Mouse (Mus musculus): ENCODE measurements at regions not wholly inside any gene's neighbourhood (a gene's known extent, or its start where the extent isn't known, plus 50 kb on each side); places are given as distances from the start of the nearest gene placed in this dataset.
"Not testable (repeated sequence)": the region's sequence is repeated elsewhere in the genome, so short reads cannot be mapped to it uniquely, and the experiment has no call there.

DNA sequence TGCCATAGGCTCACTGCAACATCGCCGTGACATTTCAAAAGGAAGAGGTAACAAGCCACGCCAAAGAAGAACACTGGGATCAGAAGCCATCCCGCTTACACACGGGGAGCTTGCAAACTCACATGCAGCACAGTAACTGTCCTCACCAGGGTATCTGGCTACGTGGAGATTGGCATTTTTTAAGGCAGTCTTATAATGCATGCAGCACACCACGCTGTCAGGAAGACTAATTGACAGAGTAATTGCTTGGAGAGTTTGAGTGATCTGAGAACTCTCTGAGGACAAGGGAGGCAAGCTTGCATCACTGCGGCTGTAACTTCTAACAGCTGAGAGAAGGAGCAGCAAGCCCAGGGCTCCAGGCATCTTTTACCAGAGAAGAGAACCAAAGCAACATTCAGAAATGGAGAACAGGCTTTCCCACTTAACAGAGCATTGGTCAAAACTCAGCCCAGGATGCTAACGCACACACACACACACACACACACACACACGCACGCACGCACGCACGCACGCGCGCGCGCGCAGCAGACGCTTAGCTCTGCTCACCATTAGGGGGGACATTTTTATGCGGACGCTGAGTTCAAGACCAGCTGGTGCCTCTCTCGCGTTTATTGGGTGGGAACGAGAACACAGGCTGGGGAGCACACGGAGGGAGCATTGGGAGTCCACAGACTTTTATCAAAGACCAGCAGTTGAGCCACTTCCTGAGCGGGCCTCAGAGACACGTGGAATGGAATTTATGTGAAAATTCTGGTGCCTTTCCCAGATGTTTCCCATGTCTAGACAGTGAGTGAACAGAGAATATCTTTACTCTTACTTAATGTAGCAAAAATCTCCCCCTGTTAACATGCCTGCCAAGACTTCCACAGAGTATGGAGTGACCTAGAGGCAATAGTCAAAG, 66.6 kb downstream of the 1700129C05Rik start:
- DNase-seq (ENCODE audit: low spot score in 2 of 2), result no peak

DNA sequence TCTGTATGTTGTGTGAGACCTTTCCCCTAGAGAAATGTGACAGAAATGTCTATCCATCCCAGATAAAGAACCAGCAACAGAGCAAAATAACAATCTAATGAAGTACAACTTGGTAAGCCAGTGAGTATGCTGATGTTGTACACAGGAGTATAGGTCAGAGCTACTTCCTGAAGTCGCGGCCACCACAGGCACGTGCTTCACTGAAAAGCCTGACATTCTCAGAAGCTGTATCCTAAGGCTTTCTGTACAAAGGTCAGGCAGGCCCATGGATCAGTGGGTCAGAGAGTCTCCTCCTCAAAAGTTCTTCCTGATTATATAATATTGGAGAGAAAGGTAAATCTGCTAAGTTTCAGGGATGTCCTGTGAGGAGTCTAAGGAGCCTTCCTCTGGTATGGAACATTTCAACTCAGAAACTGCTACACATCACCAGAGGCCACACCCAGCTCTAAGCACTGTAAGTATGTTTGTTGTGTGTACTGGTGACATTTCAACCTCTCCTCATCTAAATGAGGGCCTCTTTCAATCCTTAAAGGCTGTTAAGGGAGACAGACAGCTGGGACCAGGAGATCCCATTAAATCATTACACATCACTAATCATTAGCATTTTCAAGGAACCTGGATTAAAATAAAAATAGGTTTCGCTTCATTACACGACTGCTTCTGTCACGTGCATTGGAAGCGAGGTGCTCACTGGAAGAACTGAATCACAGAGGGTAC, 70.2 kb downstream of the 1700129C05Rik start:
- no peak for DNase-seq (ENCODE audit: low spot score in 2 of 2)

DNA sequence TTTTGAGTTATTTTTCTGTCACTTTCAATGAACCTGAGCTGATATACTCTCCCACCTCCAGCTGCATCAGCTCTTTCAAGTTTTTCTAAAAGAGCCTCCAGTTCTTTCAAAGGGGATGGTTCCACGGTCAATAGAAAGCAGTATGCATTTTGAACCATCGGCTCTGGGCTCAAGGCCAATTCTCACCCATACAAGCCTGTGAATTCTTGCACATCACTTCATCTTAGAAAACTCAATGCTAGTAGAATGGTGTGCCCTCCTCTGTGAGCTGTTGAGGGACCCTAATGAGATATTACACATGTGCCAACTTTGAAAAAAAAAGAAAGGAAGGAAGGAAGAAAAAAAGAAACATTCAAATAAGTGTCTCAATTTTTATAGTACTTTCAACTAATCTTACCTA, 72.6 kb downstream of the 1700129C05Rik start:
- no peak for DNase-seq (ENCODE audit: low spot score in 2 of 2)

DNA sequence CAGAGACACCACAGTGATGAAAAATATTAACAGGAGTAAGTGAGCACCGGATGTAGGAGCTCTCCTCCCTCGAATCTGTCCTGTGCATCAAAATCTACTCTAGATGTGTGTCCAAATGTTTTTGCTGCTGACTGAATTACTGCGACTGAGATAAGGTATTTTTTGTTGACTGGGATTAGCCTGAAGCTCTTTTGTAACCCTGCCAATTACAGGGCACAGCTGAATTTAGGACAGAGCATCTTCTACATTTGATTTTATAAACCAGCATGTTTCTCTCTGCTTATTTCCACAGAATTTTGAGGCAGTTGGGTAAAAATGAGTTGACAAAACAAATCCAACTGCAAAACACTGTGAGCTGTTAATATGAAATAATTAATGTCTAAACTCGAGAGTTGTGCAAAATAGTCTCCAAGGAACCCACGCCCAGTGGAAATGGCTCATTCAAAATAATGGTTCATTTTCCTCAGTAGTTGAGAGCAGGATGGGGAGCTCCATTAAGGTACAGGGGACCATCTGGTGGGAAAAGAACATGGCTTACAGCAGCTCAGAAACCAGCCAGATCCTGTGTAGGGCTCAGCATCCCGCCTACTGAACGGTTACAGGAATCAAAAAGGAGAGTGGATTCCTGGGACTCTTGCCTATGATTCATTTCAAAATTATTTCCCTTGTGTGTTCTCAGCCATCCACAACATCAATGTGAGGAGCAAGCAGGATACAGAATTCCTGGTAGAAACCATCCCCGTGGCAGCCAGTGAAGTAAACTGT, 76.1 kb downstream of the 1700129C05Rik start:
- no peak for DNase-seq (ENCODE audit: low spot score in 2 of 2)

- no peak for DNase-seq (ENCODE audit: low spot score in 2 of 2)
Measured at GRCm38 (mm10) chr14:59063221-59063620, 79.5 kb downstream of the 1700129C05Rik start.

DNA sequence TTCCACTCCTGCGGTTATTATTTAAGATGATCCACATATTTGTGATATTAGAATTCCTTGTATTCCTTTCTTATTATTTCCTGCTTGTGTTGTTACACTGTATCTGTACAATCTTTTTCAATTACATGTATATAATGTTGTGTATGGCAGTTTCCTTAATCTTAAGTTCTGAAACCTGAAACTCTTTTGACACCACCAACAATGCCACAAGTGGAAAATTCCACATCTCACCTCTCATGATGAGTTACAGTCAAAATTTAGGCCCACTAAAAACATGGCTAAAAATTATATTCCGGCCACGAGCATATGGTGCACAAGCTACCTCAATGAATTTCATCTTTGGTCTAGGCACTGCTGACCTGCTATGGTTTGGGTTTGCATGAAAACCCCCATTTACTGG, 85.9 kb downstream of the 1700129C05Rik start:
- DNase-seq (ENCODE audit: low spot score in 2 of 2), result no peak

GRCm38 (mm10) chr14:59055283-59055682, 87.4 kb downstream of the 1700129C05Rik start:
- no peak for DNase-seq (ENCODE audit: low spot score in 2 of 2)

DNA sequence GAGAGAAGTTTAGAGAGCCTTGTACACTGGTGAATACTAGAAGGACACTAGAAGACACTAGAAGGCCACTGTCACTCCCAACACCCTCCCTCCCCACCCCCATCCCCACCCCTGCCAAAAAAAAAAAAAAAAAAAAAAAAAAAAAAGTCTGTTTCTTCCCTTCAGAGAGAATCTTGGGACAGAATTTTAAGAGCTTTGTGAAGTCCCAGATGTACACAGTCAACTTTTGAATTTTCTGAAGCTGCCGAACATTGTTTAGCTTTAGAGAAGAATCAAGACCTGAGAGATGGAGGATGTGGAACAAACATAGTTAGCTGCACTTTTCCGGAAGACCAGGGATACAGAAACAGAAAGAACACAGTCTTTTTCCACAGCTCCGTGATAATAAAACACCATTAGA, 90.3 kb downstream of the 1700129C05Rik start:
- no peak for DNase-seq (ENCODE audit: low spot score in 2 of 2)

DNA sequence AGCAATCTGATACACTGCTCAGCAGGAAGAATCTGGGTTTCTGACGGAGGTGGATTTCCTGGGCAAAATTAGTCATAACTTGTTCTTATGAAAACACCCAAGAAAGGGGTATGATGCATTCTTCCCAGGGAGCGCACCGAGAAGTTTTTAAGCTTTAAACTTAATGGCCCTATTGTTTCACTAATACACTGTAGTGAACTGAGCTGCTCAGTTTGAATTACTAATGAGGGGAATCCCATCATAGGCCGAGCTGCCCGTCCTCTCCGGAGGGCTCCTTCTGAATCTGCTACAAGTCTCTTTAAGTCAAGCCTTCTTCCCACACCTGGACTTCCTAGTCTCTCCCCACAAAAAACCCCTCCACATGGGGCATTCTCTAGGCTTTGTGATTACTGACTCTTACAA, 91.2 kb downstream of the 1700129C05Rik start:
- no peak for DNase-seq (ENCODE audit: low spot score in 2 of 2)

GRCm38 (mm10) chr14:59045687-59046086, 97.0 kb downstream of the 1700129C05Rik start:
- DNase-seq (ENCODE audit: low spot score in 2 of 2), result no peak

- no peak for DNase-seq (ENCODE audit: low spot score in 2 of 2)
Measured at GRCm38 (mm10) chr14:59045235-59045634, 97.5 kb downstream of the 1700129C05Rik start.

- no peak for DNase-seq (ENCODE audit: low spot score in 2 of 2)
Measured at GRCm38 (mm10) chr14:59042152-59042551, 100.5 kb downstream of the 1700129C05Rik start.

DNA sequence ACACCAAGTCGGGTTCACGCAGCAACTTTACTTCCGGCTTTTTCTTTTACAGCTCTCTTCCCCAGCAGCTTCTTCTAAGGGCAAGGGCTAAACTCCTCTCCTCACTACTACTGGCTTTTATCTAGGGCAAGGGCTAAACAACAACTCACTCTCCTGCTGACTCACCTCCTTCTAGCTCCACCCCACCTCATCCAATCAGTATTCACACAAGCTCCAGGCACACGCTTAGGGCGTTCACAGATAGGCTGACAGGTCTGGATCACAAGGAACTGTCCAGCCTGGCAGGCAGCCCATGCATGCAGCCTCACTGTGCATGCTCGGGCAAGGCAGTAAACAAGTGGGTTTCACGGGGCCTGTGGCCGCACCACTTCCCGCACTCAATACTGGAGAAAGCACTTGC, 116.9 kb downstream of the 1700129C05Rik start:
- not testable (repeated sequence) for DNase-seq (ENCODE audit: low spot score in 2 of 2)

GRCm38 (mm10) chr14:59009534-59009933, 133.2 kb downstream of the 1700129C05Rik start:
- DNase-seq (ENCODE audit: low spot score in 2 of 2), result no peak

DNA sequence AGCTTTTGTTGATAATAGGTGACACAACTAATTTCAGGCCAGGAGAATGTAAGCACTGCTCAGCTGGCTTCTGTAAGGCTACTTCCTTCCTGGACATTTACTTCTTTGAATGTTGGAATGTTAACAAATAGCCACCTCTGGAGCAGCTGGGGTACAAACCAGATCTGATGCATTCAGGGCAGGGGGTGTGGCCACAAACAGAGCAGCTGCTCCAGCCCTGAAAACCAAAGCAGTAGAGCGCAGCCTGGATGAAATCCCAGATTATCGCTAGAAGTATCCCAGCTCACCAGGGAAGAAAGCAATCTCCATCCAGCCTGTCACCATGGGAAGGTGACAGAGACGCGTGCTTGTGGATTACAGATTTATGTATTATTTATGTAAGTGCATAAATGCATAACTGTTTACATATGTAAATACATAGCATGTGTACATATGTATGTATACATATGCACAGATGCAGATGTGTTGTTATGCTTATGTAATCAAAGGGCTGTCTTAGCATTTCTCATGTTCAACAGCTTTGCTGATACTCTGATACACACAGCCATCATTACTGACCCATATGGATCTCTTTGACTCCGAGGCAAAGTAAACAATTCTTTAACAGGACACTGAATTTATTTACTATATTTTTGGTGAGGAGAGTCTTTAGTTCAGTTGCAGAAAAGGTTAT, 143.5 kb downstream of the 1700129C05Rik start:
- no peak for DNase-seq (ENCODE audit: low spot score in 2 of 2)

DNA sequence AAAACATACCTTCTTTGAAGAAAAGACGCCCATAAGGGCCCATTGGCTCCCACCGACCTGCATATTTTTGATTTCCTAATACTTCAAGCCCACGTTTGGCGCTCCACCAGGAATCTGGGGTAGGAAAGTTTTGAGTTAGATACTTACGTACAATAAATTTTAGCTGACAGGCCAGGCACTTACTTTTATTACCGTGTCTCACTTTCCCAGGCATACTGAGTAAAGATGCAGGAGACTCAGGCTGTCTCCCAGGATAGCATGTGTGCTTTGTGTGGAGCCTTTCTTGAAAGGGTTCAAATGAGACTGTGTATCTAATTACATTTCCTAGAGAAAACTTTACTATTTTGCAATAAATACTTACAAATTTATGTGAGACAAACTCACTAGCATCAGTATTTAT, 147.7 kb downstream of the 1700129C05Rik start:
- no peak for DNase-seq (ENCODE audit: low spot score in 2 of 2)

DNA sequence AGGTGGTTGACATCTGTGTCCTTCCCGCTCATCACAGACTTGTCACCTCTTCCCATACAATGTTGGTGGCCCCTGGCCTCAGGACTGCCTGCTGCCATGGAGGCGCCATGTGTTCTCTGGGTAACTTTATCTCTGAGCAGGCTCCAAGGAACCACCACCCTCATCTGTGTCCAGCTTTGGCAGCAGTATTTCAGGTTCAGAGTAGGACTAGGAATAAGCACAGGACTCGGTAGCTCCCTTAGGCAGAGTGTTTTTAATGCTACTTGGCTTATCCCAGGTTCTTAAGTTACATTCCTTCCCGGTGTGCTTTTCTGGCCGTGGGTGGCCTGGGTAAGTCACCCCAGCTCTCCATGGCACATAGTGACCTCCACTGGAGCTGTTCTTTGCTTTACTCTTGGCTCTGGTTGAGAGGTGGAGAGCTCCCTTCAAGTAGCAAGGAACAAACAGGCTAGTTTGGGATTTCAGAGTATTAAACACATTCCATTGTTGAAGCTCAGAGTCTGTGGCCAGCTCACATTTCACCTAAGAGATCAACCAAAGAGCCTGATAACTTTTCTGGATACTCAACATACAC, 153.0 kb downstream of the 1700129C05Rik start:
- DNase-seq (ENCODE audit: low spot score in 2 of 2), result no peak

DNA sequence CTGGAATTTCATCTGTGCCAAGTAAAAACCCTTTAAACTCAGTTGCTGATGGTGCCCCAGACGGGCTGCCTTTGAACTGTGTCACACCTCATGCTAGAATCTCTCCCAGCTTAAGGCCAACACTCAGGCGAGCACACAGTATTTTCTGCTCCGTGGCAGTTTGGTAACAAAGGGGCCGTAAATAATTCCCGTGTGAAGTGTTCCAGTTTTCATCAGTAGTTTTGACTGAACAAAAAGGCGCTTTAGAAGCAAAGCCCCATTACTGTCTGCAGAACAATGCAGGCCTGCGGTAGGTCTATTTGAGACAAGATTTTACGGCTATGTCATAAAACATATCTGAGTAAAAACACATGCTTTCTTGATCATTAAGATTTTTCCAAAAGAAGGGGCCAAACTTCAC, 155.0 kb downstream of the 1700129C05Rik start:
- DNase-seq (ENCODE audit: low spot score in 2 of 2), result no peak

DNA sequence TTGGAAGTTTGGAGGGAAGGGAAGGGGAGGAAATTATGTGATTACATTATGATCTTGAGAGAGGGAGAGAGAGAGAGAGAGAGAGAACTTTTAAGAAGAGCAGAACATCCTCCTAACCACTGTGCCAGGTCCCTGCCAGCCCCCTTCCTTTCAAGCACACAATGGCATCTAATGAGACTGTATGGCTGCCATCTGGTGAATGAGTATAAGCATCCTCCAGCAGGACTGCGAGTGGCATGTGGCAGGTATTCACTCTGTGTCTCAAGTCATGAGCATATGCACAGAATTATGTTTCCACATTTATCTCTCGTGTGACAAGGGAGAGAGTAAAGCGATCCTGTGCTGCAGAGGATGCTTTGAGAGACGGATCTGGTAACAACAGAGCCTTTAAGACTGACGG, 156.9 kb downstream of the 1700129C05Rik start:
- no peak for DNase-seq (ENCODE audit: low spot score in 2 of 2)

- no peak for DNase-seq (ENCODE audit: low spot score in 2 of 2)
Measured at GRCm38 (mm10) chr14:58976791-58977190, 165.9 kb downstream of the 1700129C05Rik start.

- DNase-seq (ENCODE audit: low spot score in 2 of 2), result no peak
Measured at GRCm38 (mm10) chr14:58969248-58969647, 173.4 kb downstream of the 1700129C05Rik start.

Measured in thymus, postnatal 10 days (tissue).